Mouse (Mus musculus): ENCODE measurements around the gene Dmrt3. TPM values are rescaled to one million over a fixed set of nuclear protein-coding genes. Genes with fewer than 3 reads are reported as not detected.

Dmrt3 gene
- polyA plus RNA-seq, 1 experiment from 2014 or later: 2.4 TPM

GRCm38 (mm10) chr19:25641786-25642185, 31.7 kb downstream of the Dmrt3 start:
- no peaks in the 10 kb centered on the region for H3K4me1 ChIP-seq (ENCODE audit: control insufficient read depth, insufficient read depth, low read length)
- no peak overlapping the region for H3K4me3 ChIP-seq (ENCODE audit: low read depth, low read length)
- no peak overlapping the region for H3K4me2 ChIP-seq (ENCODE audit: low read depth)
- H3K9me3 ChIP-seq (ENCODE audit: control insufficient read depth, low read length): no peaks in the 10 kb centered on the region
- H3K9ac ChIP-seq (ENCODE audit: low read length): no peak overlapping the region
- no peaks in the 10 kb centered on the region for H3K27me3 ChIP-seq (ENCODE audit: control insufficient read depth, insufficient read depth, low read length)
- no peak for ATAC-seq (ENCODE audit: insufficient read depth, low FRiP score, low TSS enrichment)
- no peak for DNase-seq (ENCODE audit: low spot score)
- H3K27ac ChIP-seq (ENCODE audit: low read depth, low read length): no peak overlapping the region
- WGBS: 93% methylated on average over 6 of the region's 6 CpGs
- H3K36me3 ChIP-seq (ENCODE audit: control insufficient read depth, insufficient read depth, low read length): no peaks in the 10 kb centered on the region

GRCm38 (mm10) chr19:25647136-25647535, 37.0 kb downstream of the Dmrt3 start:
- Histone ChIP-seq H3K4me2 (ENCODE audit: low read depth) (no peak overlapping the region), H3K27me3 (ENCODE audit: control insufficient read depth, insufficient read depth, low read length) (no peaks in the 10 kb centered on the region), H3K4me1 (ENCODE audit: control insufficient read depth, insufficient read depth, low read length) (no peaks in the 10 kb centered on the region), H3K9me3 (ENCODE audit: control insufficient read depth, low read length) (no peaks in the 10 kb centered on the region), H3K36me3 (ENCODE audit: control insufficient read depth, insufficient read depth, low read length) (no peaks in the 10 kb centered on the region), H3K9ac (ENCODE audit: low read length) (no peak overlapping the region), H3K27ac (ENCODE audit: low read depth, low read length) (no peak overlapping the region), H3K4me3 (ENCODE audit: low read depth, low read length) (no peak overlapping the region)
- no peak for DNase-seq (ENCODE audit: low spot score)
- WGBS: 77% methylated on average over 3 of the region's 3 CpGs
- no peak for ATAC-seq (ENCODE audit: insufficient read depth, low FRiP score, low TSS enrichment)

- Histone ChIP-seq H3K9ac (ENCODE audit: low read length) (no peak overlapping the region), H3K36me3 (ENCODE audit: control insufficient read depth, insufficient read depth, low read length) (no peaks in the 10 kb centered on the region), H3K27me3 (ENCODE audit: control insufficient read depth, insufficient read depth, low read length) (no peaks in the 10 kb centered on the region), H3K4me2 (ENCODE audit: low read depth) (no peak overlapping the region), H3K9me3 (ENCODE audit: control insufficient read depth, low read length) (no peaks in the 10 kb centered on the region), H3K27ac (ENCODE audit: low read depth, low read length) (no peak overlapping the region), H3K4me1 (ENCODE audit: control insufficient read depth, insufficient read depth, low read length) (no peaks in the 10 kb centered on the region), H3K4me3 (ENCODE audit: low read depth, low read length) (no peak overlapping the region)
- DNase-seq (ENCODE audit: low spot score) (no peak), ATAC-seq (ENCODE audit: insufficient read depth, low FRiP score, low TSS enrichment) (no peak)
- 76% methylated on average over 4 of the region's 4 CpGs for WGBS
Measured at GRCm38 (mm10) chr19:25648701-25649100, 38.6 kb downstream of the Dmrt3 start.

GRCm38 (mm10) chr19:25650474-25650873, 40.4 kb downstream of the Dmrt3 start:
- H3K9ac ChIP-seq (ENCODE audit: low read length): no peak overlapping the region
- no peaks in the 10 kb centered on the region for H3K36me3 ChIP-seq (ENCODE audit: control insufficient read depth, insufficient read depth, low read length)
- H3K4me1 ChIP-seq (ENCODE audit: control insufficient read depth, insufficient read depth, low read length): peaks cover 4% of the 10 kb centered on the region; the same call in 1 of the 2 replicates
- H3K4me3 ChIP-seq (ENCODE audit: low read depth, low read length): no peak overlapping the region
- H3K4me2 ChIP-seq (ENCODE audit: low read depth): no peak overlapping the region
- WGBS: 66% methylated on average over 10 of the region's 10 CpGs
- ATAC-seq (ENCODE audit: insufficient read depth, low FRiP score, low TSS enrichment) (no peak), DNase-seq (ENCODE audit: low spot score) (no peak)
- H3K27ac ChIP-seq (ENCODE audit: low read depth, low read length): no peak overlapping the region
- H3K9me3 ChIP-seq (ENCODE audit: control insufficient read depth, low read length): no peaks in the 10 kb centered on the region
- H3K27me3 ChIP-seq (ENCODE audit: control insufficient read depth, insufficient read depth, low read length): no peaks in the 10 kb centered on the region

- no peaks in the 10 kb centered on the region for H3K36me3 ChIP-seq (ENCODE audit: control insufficient read depth, insufficient read depth, low read length)
- WGBS: 71% methylated on average over 5 of the region's 5 CpGs
- DNase-seq (ENCODE audit: low spot score) (no peak), ATAC-seq (ENCODE audit: insufficient read depth, low FRiP score, low TSS enrichment) (no peak)
- H3K27me3 ChIP-seq (ENCODE audit: control insufficient read depth, insufficient read depth, low read length): no peaks in the 10 kb centered on the region
- no peak overlapping the region for H3K27ac ChIP-seq (ENCODE audit: low read depth, low read length)
- H3K4me3 ChIP-seq (ENCODE audit: low read depth, low read length): no peak overlapping the region
- H3K4me1 ChIP-seq (ENCODE audit: control insufficient read depth, insufficient read depth, low read length): peaks cover 4% of the 10 kb centered on the region; the same call in 1 of the 2 replicates
- H3K9ac ChIP-seq (ENCODE audit: low read length): no peak overlapping the region
- H3K4me2 ChIP-seq (ENCODE audit: low read depth): no peak overlapping the region
- no peaks in the 10 kb centered on the region for H3K9me3 ChIP-seq (ENCODE audit: control insufficient read depth, low read length)
Measured at GRCm38 (mm10) chr19:25652560-25652959, 42.5 kb downstream of the Dmrt3 start.

GRCm38 (mm10) chr19:25654034-25654749, 44.1 kb downstream of the Dmrt3 start:
- Histone ChIP-seq H3K27me3 (ENCODE audit: control insufficient read depth, insufficient read depth, low read length) (no peaks in the 10 kb centered on the region), H3K9ac (ENCODE audit: low read length) (no peak overlapping the region), H3K36me3 (ENCODE audit: control insufficient read depth, insufficient read depth, low read length) (no peaks in the 10 kb centered on the region), H3K4me3 (ENCODE audit: low read depth, low read length) (no peak overlapping the region), H3K4me1 (ENCODE audit: control insufficient read depth, insufficient read depth, low read length) (peaks cover 4% of the 10 kb centered on the region; the same call in 1 of the 2 replicates), H3K4me2 (ENCODE audit: low read depth) (no peak overlapping the region), H3K9me3 (ENCODE audit: control insufficient read depth, low read length) (no peaks in the 10 kb centered on the region), H3K27ac (ENCODE audit: low read depth, low read length) (no peak overlapping the region)
- ATAC-seq (ENCODE audit: insufficient read depth, low FRiP score, low TSS enrichment) (no peak), DNase-seq (ENCODE audit: low spot score) (no peak)
- WGBS: 47% methylated on average over 12 of the region's 12 CpGs

- H3K4me2 ChIP-seq (ENCODE audit: low read depth): peak overlapping the region; percentile 29
- H3K9me3 ChIP-seq (ENCODE audit: control insufficient read depth, low read length): no peaks in the 10 kb centered on the region
- WGBS: 2% methylated on average over 31 of the region's 31 CpGs
- DNase-seq (ENCODE audit: low spot score) (no peak), ATAC-seq (ENCODE audit: insufficient read depth, low FRiP score, low TSS enrichment) (no peak)
- H3K4me1 ChIP-seq (ENCODE audit: control insufficient read depth, insufficient read depth, low read length): peaks cover 4% of the 10 kb centered on the region; the same call in 1 of the 2 replicates
- peaks cover 58% of the 10 kb centered on the region for H3K27me3 ChIP-seq (ENCODE audit: control insufficient read depth, insufficient read depth, low read length)
- H3K4me3 ChIP-seq (ENCODE audit: low read depth, low read length): no peak overlapping the region
- H3K36me3 ChIP-seq (ENCODE audit: control insufficient read depth, insufficient read depth, low read length): no peaks in the 10 kb centered on the region
- no peak overlapping the region for H3K9ac ChIP-seq (ENCODE audit: low read length)
- H3K27ac ChIP-seq (ENCODE audit: low read depth, low read length): no peak overlapping the region
Measured at GRCm38 (mm10) chr19:25665486-25666339, 55.6 kb downstream of the Dmrt3 start.

- peaks cover 8% of the 10 kb centered on the region; the same call in 1 of the 2 replicates for H3K4me1 ChIP-seq (ENCODE audit: control insufficient read depth, insufficient read depth, low read length)
- 6% methylated on average over 4 of the region's 4 CpGs for whole genome bisulfite sequencing
- no peak overlapping the region for H3K4me3 ChIP-seq (ENCODE audit: low read depth, low read length)
- H3K36me3 ChIP-seq (ENCODE audit: control insufficient read depth, insufficient read depth, low read length): no peaks in the 10 kb centered on the region
- no peak for ATAC-seq (ENCODE audit: insufficient read depth, low FRiP score, low TSS enrichment)
- no peaks in the 10 kb centered on the region for H3K9me3 ChIP-seq (ENCODE audit: control insufficient read depth, low read length)
- no peak overlapping the region for H3K4me2 ChIP-seq (ENCODE audit: low read depth)
- H3K9ac ChIP-seq (ENCODE audit: low read length): no peak overlapping the region
- no peak for DNase-seq (ENCODE audit: low spot score)
- H3K27me3 ChIP-seq (ENCODE audit: control insufficient read depth, insufficient read depth, low read length): peaks cover 77% of the 10 kb centered on the region
- no peak overlapping the region for H3K27ac ChIP-seq (ENCODE audit: low read depth, low read length)
Measured at GRCm38 (mm10) chr19:25667836-25668235, 57.7 kb downstream of the Dmrt3 start.
